Mouse (Mus musculus) activated CD4-positive, CD25-positive, alpha-beta regulatory T cell, adult 9 weeks (primary cell): ENCODE data around the gene Tnik. TPM values are rescaled to one million over a fixed set of nuclear protein-coding genes. Genes with fewer than 3 reads are reported as not detected.

Experiments
- polyA plus RNA-seq: library from polyadenylated mRNA; unstranded; fragments of 100-300 nt; shearing (Covaris generic); gene quantifications from one replicate; pipeline ENCODE4 v1.2.1, GENCODE M21; 2017

Gene Tnik
- 140 TPM for polyA plus RNA-seq

DNA sequence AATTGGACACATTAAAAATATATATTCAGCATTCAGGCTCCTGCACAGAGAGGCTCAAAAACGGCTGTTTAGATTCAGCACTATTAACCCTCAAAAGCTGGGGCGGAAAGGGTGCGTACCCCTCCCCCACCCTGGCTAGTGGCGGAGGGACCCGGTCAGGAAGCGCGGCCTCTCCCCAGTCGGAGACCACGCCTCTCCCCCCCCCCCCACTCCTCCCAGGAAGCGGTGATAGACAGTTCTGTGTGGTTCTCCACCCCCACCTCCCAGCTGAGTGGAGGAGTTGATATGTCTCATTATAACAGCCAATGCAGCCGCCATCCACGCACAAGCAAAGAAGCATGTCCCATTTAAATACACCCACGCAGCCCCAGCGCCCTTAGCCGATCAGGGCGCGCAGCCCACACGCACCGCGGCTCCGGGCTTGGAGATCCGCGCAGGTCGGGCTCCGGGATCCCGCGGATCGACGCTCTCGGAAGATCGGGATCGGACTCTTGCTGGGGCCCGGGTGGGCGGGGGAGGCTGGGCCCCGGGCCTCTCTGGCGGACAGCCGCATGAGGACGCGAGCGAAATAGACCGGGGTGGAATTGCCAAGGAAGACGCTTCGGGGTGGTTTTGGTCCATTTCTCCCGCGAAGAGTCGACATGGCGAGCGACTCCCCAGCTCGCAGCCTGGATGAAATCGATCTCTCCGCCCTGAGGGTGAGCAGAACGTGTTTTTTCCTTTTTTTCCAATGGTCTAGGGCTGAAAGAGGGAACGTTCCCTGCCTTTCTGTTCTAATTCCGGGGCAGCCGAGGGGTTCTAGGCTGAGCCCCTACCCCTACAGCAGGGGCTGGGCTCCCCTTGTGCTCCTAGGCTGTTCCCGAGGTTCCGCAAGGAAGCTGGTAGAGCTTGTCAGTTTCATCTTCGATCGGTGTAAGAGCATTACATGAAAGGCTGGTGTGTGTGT is at the start of gene Tnik:
Tnik (plus strand) TSS at position 213 of the 946 bp plus-strand sequence.

GRCm38 (mm10) chr3:28697797-28698196 is 434.8 kb downstream of the Tnik start, which contains the start of gene Slc2a2:
Gene Slc2a2 (plus strand): TSS chr3:28697903.

